Mouse (Mus musculus): ENCODE data around the gene Drd5.

DNA sequence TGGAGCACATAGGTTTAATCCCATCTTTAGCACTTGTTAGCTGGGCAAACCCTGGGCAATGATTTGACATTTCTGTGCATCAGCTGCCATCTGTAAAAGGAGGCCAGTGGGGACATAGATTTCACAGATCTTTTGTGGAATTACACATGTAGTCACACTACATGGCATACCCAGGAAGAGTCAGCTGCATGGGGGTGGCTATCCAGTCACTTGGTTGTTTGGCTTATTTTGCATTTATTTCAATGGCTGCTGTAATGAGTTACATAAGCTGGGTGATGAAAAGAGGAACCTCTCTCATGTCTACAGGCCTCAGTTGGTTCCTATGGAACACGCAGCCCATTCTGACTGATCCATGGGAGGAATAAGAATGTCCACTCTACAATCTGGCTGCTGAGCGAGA is 40.5 kb downstream of the Drd5 start:
- no peak for TF ChIP-seq EP300 (optimal IDR thresholded peaks at IDR 0.05)
- no peak for TF ChIP-seq CTCF (IDR thresholded peaks at IDR 0.05; ENCODE audit: low read depth)

Data from stomach, postnatal 0 days (tissue).